Mouse (Mus musculus) stomach, adult 2 months (tissue): Measurements from ENCODE around the gene Cldn18. TPM values are rescaled to one million over a fixed set of nuclear protein-coding genes. Genes with fewer than 3 reads are reported as not detected.

Experiments used
- polyA plus RNA-seq: library from polyadenylated mRNA; depleted of rRNA; stranded (reverse); fragments of >200 nt; gene quantifications from 2 replicates; pipeline ENCODE4 v1.2.3, GENCODE M21; 2012; rRNA removed

Cldn18 gene
- 602 and 610 TPM in 2 replicates for polyA plus RNA-seq

GRCm38 (mm10) chr9:99717134-99717533 is at the start of gene Cldn18:
Gene Cldn18, minus strand, starts transcription at chr9:99717267.

Other genes with a start within 250 kb of the Cldn18 start
- 2.3 and 3.4 TPM in 2 replicates for gene Armc8, start 148.4 kb downstream of the Cldn18 start, polyA plus RNA-seq
- gene Dbr1, start 141.5 kb downstream of the Cldn18 start, polyA plus RNA-seq, result 2.8 and 3.5 TPM in 2 replicates
- 21.5 and 23.3 TPM in 2 replicates for gene A4gnt, start 104.8 kb downstream of the Cldn18 start, polyA plus RNA-seq
- gene Dzip1l, start 87.8 kb downstream of the Cldn18 start, polyA plus RNA-seq, result 4.0 and 4.1 TPM in 2 replicates
- not detected in 2 replicates for gene Sox14, start 158.9 kb upstream of the Cldn18 start, polyA plus RNA-seq